In the genomic region with DNA sequence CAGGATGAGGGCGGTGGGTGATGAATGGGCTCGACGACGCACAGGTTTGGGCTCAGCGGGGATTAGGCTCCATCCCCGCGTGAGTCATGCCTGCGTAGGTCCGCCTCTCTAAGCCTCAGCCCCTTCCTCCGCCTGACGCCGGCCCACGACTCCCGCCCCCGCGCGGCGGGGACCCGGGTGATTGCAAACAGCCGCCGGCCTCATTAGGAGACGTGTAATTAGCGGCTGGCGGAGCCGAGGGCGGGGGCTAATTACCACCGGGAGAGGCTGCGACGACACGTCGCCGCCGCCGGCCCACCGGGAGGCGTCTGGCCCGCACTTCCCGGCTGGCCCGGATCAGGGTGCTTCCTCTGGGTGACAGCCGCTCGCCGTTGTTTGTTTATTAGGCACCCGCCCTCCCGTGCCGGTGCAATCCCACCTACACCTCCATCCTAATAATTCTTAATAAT, we compare ENCODE assay signal across 8 mouse cellular contexts. TPM values are rescaled to one million over a fixed set of nuclear protein-coding genes. Genes with fewer than 3 reads are reported as not detected.
DNase-seq lines count a peak whose midpoint lies in the region; TF ChIP-seq lines count a peak whose summit lies in the region.

No protein-coding gene starts in this region.

- intact Hi-C loops in gastrocnemius, postnatal 14 days (cut with DNase I; ENCODE audit: low total_unique reads): loop anchor here (2.0 to 10.0 kb wide), 2 partner anchors 49 to 111 kb away; no protein-coding TSS in a partner anchor

- peak; percentile 66 for DNase-seq in embryo, embryonic 10 days (ENCODE audit: low spot score)
- DNase-seq in embryo, embryonic 10.5 days (ENCODE audit: low spot score): no peak
- peak; percentile 58 for DNase-seq in gastrocnemius, postnatal 14 days
- DNase-seq in induced T-regulatory cell, adult 2 months (ENCODE audit: low read depth): peak; percentile 86
- DNase-seq in left cerebral cortex, adult 9 months (ENCODE audit: low spot score in 2 of 2): peak; percentile 55 to 80
- peak; percentile 66 to 76 for DNase-seq in lung, postnatal 4 days
- peak; percentile 82 to 84 for DNase-seq in right cerebral cortex, adult 2 months (ENCODE audit: low spot score in 2 of 2)

- H3K27ac ChIP-seq in cortical plate, adult 2 months (ENCODE audit: insufficient read depth, low read length): peak overlapping the region; percentile 77

- H3K4me1 ChIP-seq in cortical plate, adult 2 months (ENCODE audit: control insufficient read depth, insufficient read depth, low read length): peaks cover 7% of the 10 kb centered on the region

- peak overlapping the region; percentile 44 for H3K4me3 ChIP-seq in cortical plate, adult 2 months (ENCODE audit: insufficient read depth, low read length)

- no peak for TF ChIP-seq CTCF in cortical plate, adult 2 months (IDR thresholded peaks at IDR 0.05; ENCODE audit: extremely low read depth, insufficient read depth, low read length)

- no peak for TF ChIP-seq POLR2A in cortical plate, adult 2 months (IDR thresholded peaks at IDR 0.05; ENCODE audit: extremely low read depth, insufficient read depth, low read length)

RNA-seq across cellular contexts. Expression of gene Pop5, which starts 0.3 kb away (rescaled TPM):
- polyA plus RNA-seq in cortical plate, adult 2 months (2012; rRNA removed): 193 and 195 TPM in 2 replicates
- total RNA-seq in gastrocnemius, postnatal 14 days (2021): 10 to 100 TPM; 24.0 to 25.4 TPM

RNA-seq across cellular contexts. Expression of gene Rnf10, which starts 37.4 kb away (rescaled TPM):
- 177 and 181 TPM in 2 replicates for polyA plus RNA-seq in cortical plate, adult 2 months (2012; rRNA removed)
- total RNA-seq in gastrocnemius, postnatal 14 days (2021): 100 to 1,000 TPM; 238 to 257 TPM

RNA-seq across cellular contexts. Expression of gene Cabp1, which starts 41.2 kb away (rescaled TPM):
- 444 and 462 TPM in 2 replicates for polyA plus RNA-seq in cortical plate, adult 2 months (2012; rRNA removed)
- total RNA-seq in gastrocnemius, postnatal 14 days (2021): 1 to 10 TPM; 1.2 to 1.3 TPM

RNA-seq across cellular contexts. Expression of gene Coq5, which starts 44.1 kb away (rescaled TPM):
- 31.3 and 31.8 TPM in 2 replicates for polyA plus RNA-seq in cortical plate, adult 2 months (2012; rRNA removed)
- 100 to 1,000 TPM in 1 of 2 experiments, 10 to 100 TPM in 1; 84.0 to 101 TPM for total RNA-seq in gastrocnemius, postnatal 14 days (2021)
